Mouse (Mus musculus) hindbrain, embryonic 16.5 days (tissue): ENCODE data around the gene Cux2. TPM values are rescaled to one million over a fixed set of nuclear protein-coding genes. Genes with fewer than 3 reads are reported as not detected.

Experiments
- ATAC-seq: fragments of 200-750 bp; cut with Nextera tagmentation; 2 replicates; pipeline ENCODE4 v1.8.0; 2017; ENCODE audit warnings: moderate TSS enrichment, moderate library complexity
- H3K27ac ChIP-seq: fragments of 300-500 bp; sonication (generic); 2 replicates; pipeline ENCODE4 v1.5.1; 2014; ENCODE audit warnings: low read depth, mild to moderate bottlenecking, control low read depth, low read length, moderate library complexity
- H3K27me3 ChIP-seq: fragments of 300-500 bp; sonication (generic); replicated peaks from 2 replicates; pipeline ENCODE4 v1.6.1; 2014; ENCODE audit warnings: low read length; ENCODE audit not compliant: control insufficient read depth, insufficient read depth
- H3K36me3 ChIP-seq: fragments of 300-500 bp; sonication (generic); 2 replicates; pipeline ENCODE4 v1.6.1; 2014; ENCODE audit warnings: mild to moderate bottlenecking, low read length, moderate library complexity, mixed read lengths; ENCODE audit not compliant: control insufficient read depth, insufficient read depth
- H3K4me1 ChIP-seq: fragments of 300-500 bp; sonication (generic); 2 replicates; pipeline ENCODE4 v1.6.1; 2014; ENCODE audit warnings: low read depth, low read length; ENCODE audit not compliant: control insufficient read depth, insufficient read depth
- H3K4me2 ChIP-seq: fragments of 300-500 bp; sonication (generic); 2 replicates; pipeline ENCODE4 v1.6.1; 2014; ENCODE audit warnings: mild to moderate bottlenecking, low read length, control low read depth, moderate library complexity
- H3K4me3 ChIP-seq: fragments of 300-500 bp; sonication (generic); 2 replicates; pipeline ENCODE4 v1.5.1; 2014; ENCODE audit warnings: mild to moderate bottlenecking, low read length, control low read depth, moderate library complexity
- H3K9ac ChIP-seq: fragments of 300-500 bp; sonication (generic); 2 replicates; pipeline ENCODE4 v1.6.1; 2014; ENCODE audit warnings: low read depth, mild to moderate bottlenecking, control low read depth, low read length, moderate library complexity
- H3K9me3 ChIP-seq: fragments of 300-500 bp; sonication (generic); 2 replicates; pipeline ENCODE4 v1.6.1; 2014; ENCODE audit warnings: mild to moderate bottlenecking, low read length, moderate library complexity; ENCODE audit not compliant: control insufficient read depth
- WGBS: fragments of 180-500 bp; shearing (Covaris S2); extraction: QIAGEN DNeasy Blood & Tissue Kit; methylation state at CpG from one replicate; pipeline ENCODE4 v1.1.7; 2014; 5-methylcytosine and 5-hydroxymethylcytosine counted together
- polyA plus RNA-seq: library from polyadenylated mRNA; unstranded; fragments of >200 nt; fragmentation: Nextera tagmentation; extraction: Ambion mirVana; gene quantifications from 2 replicates; pipeline ENCODE4 v1.2.1, GENCODE M21; 2015

The Cux2 gene
- polyA plus RNA-seq, 1 experiment from 2014 or later: 16.7 TPM

DNA sequence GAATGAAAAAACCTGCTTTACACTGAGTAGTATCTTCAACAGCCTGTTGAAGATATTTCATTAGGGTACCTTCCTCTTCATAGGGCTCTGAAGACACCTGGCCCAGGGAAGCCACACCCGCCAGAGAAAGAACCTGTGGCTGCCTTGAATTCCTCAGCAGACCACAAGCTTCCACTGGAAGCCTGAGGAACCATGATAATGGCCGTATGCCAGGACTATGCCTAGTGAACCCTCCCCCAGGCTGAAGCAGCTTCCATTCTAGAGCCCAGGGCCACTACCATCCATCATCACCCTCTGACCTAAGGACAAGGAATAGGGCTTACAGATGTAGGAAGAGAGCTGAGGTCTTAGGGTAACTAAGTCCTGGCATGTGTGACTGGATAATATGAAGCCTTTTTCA is 229.7 kb downstream of the Cux2 start:
- H3K36me3 ChIP-seq: peaks cover 22% of the 10 kb centered on the region
- no peak overlapping the region for H3K4me3 ChIP-seq
- no peaks in the 10 kb centered on the region for H3K4me1 ChIP-seq
- WGBS: 87% methylated on average over 2 of the region's 2 CpGs
- no peaks in the 10 kb centered on the region for H3K9me3 ChIP-seq
- no peaks in the 10 kb centered on the region for H3K27me3 ChIP-seq
- no peak for ATAC-seq
- no peak overlapping the region for H3K9ac ChIP-seq
- H3K4me2 ChIP-seq: no peak overlapping the region
- no peak overlapping the region for H3K27ac ChIP-seq

DNA sequence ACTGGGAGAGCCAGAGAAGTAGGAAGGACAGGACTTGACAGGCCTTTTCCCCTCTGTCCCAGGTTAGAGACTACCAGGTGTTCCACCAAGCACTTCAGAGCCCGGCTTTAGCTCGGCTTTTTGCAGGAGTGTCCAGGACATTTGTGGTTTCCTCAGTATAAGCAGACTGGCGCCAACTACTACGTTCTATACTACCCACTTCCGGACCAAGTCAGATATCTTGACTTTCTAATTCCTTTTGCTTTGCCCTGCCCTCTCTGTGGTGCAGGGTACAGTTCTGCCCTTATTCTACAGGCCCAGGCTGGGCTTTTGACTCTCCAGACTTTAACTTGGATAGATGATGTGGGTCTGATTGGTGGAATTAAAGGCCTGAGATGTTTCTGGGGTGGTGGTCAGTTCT is 230.3 kb downstream of the Cux2 start:
- ATAC-seq: no peak
- WGBS: 90% methylated on average over 5 of the region's 5 CpGs
- peaks cover 22% of the 10 kb centered on the region for H3K36me3 ChIP-seq

GRCm38 (mm10) chr5:121818862-121819261 is 231.0 kb downstream of the Cux2 start:
- Histone ChIP-seq H3K4me2 (no peak overlapping the region), H3K36me3 (peaks cover 22% of the 10 kb centered on the region), H3K27ac (no peak overlapping the region), H3K9me3 (no peaks in the 10 kb centered on the region), H3K27me3 (no peaks in the 10 kb centered on the region), H3K4me3 (no peak overlapping the region), H3K9ac (no peak overlapping the region), H3K4me1 (no peaks in the 10 kb centered on the region)
- 95% methylated on average over 4 of the region's 4 CpGs for WGBS
- no peak for ATAC-seq

More for the DNA sequence above, 230.3 kb downstream of the Cux2 start:
- Histone ChIP-seq H3K27ac (no peak overlapping the region), H3K27me3 (no peaks in the 10 kb centered on the region), H3K9me3 (no peaks in the 10 kb centered on the region), H3K4me2 (no peak overlapping the region), H3K4me3 (no peak overlapping the region), H3K4me1 (no peaks in the 10 kb centered on the region), H3K9ac (no peak overlapping the region)

GRCm38 (mm10) chr5:121818401-121818800 is 231.5 kb downstream of the Cux2 start:
- H3K4me3 ChIP-seq: no peak overlapping the region
- WGBS: 94% methylated on average over 7 of the region's 7 CpGs
- no peak overlapping the region for H3K9ac ChIP-seq
- peaks cover 22% of the 10 kb centered on the region for H3K36me3 ChIP-seq
- H3K9me3 ChIP-seq: no peaks in the 10 kb centered on the region
- H3K4me1 ChIP-seq: no peaks in the 10 kb centered on the region
- no peak overlapping the region for H3K27ac ChIP-seq
- ATAC-seq: no peak
- no peak overlapping the region for H3K4me2 ChIP-seq
- H3K27me3 ChIP-seq: no peaks in the 10 kb centered on the region

GRCm38 (mm10) chr5:121817551-121817950 is 232.4 kb downstream of the Cux2 start:
- Histone ChIP-seq H3K9ac (no peak overlapping the region), H3K27ac (no peak overlapping the region), H3K9me3 (no peaks in the 10 kb centered on the region), H3K4me3 (no peak overlapping the region), H3K4me2 (no peak overlapping the region), H3K4me1 (no peaks in the 10 kb centered on the region), H3K27me3 (no peaks in the 10 kb centered on the region), H3K36me3 (peaks cover 22% of the 10 kb centered on the region)
- ATAC-seq: no peak
- 91% methylated on average over 9 of the region's 9 CpGs for WGBS

DNA sequence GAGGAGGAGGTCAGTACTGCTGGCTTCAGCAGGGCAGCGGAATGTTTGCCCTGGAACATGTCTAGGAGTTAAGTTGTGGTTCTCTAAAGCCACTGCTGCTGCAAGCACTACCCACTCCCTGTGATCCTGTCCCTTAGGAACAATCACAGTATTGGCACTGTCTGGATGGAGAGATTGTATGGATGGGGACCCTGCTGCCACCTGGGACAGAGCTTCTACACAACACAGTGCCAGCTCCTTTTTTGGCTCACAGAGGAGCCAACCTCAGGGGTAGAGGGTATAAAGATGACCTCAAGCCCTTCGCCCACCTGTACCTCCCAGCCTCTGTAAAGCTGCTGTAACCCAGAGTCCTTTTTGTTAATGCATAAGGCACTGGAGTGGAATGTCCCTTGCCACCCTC is 233.3 kb downstream of the Cux2 start:
- Histone ChIP-seq H3K9ac (no peak overlapping the region), H3K36me3 (peaks cover 29% of the 10 kb centered on the region), H3K27ac (no peak overlapping the region), H3K4me2 (no peak overlapping the region), H3K4me3 (no peak overlapping the region), H3K9me3 (no peaks in the 10 kb centered on the region), H3K4me1 (no peaks in the 10 kb centered on the region), H3K27me3 (no peaks in the 10 kb centered on the region)
- ATAC-seq: no peak
- WGBS: 96% methylated on average over 2 of the region's 2 CpGs

- no peaks in the 10 kb centered on the region for H3K27me3 ChIP-seq
- no peak overlapping the region for H3K4me3 ChIP-seq
- ATAC-seq: no peak
- WGBS: 88% methylated on average over 8 of the region's 8 CpGs
- no peak overlapping the region for H3K4me2 ChIP-seq
- peaks cover 35% of the 10 kb centered on the region for H3K36me3 ChIP-seq
- H3K4me1 ChIP-seq: no peaks in the 10 kb centered on the region; the same call in 1 of the 2 replicates
- H3K27ac ChIP-seq: no peak overlapping the region
- H3K9me3 ChIP-seq: no peaks in the 10 kb centered on the region
- no peak overlapping the region for H3K9ac ChIP-seq
These were observed 234.0 kb downstream of the Cux2 start for GRCm38 (mm10) chr5:121815867-121816380.

- 62% methylated on average over 3 of the region's 3 CpGs for WGBS
- H3K27me3 ChIP-seq: no peaks in the 10 kb centered on the region
These were observed 234.8 kb downstream of the Cux2 start for GRCm38 (mm10) chr5:121815067-121815466.

GRCm38 (mm10) chr5:121813744-121814143 is 236.2 kb downstream of the Cux2 start:
- Histone ChIP-seq H3K27me3 (no peaks in the 10 kb centered on the region), H3K4me2 (no peak overlapping the region), H3K27ac (no peak overlapping the region), H3K9me3 (no peaks in the 10 kb centered on the region), H3K9ac (no peak overlapping the region), H3K4me3 (no peak overlapping the region), H3K4me1 (no peaks in the 10 kb centered on the region; the same call in 1 of the 2 replicates), H3K36me3 (peaks cover 34% of the 10 kb centered on the region)
- 94% methylated on average over 10 of the region's 10 CpGs for WGBS
- ATAC-seq: no peak

More at GRCm38 (mm10) chr5:121815067-121815466, 234.8 kb downstream of the Cux2 start:
- Histone ChIP-seq H3K4me3 (no peak overlapping the region), H3K4me1 (no peaks in the 10 kb centered on the region; the same call in 1 of the 2 replicates), H3K36me3 (peaks cover 37% of the 10 kb centered on the region), H3K9ac (no peak overlapping the region), H3K27ac (no peak overlapping the region), H3K9me3 (no peaks in the 10 kb centered on the region), H3K4me2 (no peak overlapping the region)
- 0 out of 2 replicates have a peak, but pooled peaks have one; percentile 24 for ATAC-seq
